Mouse (Mus musculus): ENCODE measurements around the gene Tpp1. TPM values are rescaled to one million over a fixed set of nuclear protein-coding genes. Genes with fewer than 3 reads are reported as not detected.

The Tpp1 gene
- total and polyA plus RNA-seq, 2 experiments: 27.4 to 124 TPM

DNA sequence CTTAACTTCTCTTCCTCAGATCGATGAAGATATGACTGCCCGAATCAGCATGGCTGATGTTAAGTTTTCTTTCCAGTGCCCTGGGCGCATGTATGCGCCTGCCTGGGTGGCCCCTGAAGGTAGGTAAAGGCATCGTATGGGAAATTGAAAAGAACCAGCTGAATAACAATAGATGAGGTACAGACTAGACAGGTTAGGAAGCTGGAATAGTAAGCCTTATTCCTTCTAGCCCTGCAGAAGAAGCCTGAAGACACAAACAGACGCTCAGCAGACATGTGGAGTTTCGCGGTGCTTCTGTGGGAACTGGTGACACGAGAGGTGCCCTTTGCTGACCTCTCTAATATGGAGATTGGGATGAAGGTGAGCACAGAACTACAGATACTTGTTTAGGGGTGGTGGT lies 10.1 kb downstream of the Tpp1 start:
- no peak overlapping the region for H3K9ac ChIP-seq (ENCODE audit: low read depth, low read length)
- 92% methylated on average over 9 of the region's 9 CpGs for WGBS
- peaks cover 28% of the 10 kb centered on the region for H3K36me3 ChIP-seq (ENCODE audit: control insufficient read depth, insufficient read depth, low read length)
- DNase-seq (ENCODE audit: extremely low read depth, low read depth, low spot score): no peak
- no peaks in the 10 kb centered on the region for H3K27me3 ChIP-seq (ENCODE audit: control insufficient read depth, insufficient read depth, low read length)
- peaks cover 5% of the 10 kb centered on the region; the same call in 1 of the 2 replicates for H3K79me2 ChIP-seq (ENCODE audit: control insufficient read depth, insufficient read depth, low read length)
- peaks cover 5% of the 10 kb centered on the region; the same call in 1 of the 2 replicates for H3K4me1 ChIP-seq (ENCODE audit: control insufficient read depth, insufficient read depth, low read length)
- H3K27ac ChIP-seq (replicated peaks; ENCODE audit: insufficient read depth, low read depth, low read length): no peak overlapping the region
- TF ChIP-seq POLR2A (IDR thresholded peaks at IDR 0.05; ENCODE audit: extremely low read depth, insufficient read depth, low read length) (no peak), CTCF (IDR thresholded peaks at IDR 0.05; ENCODE audit: low read depth, low read length) (no peak)
- no peak overlapping the region for H3K4me3 ChIP-seq (ENCODE audit: insufficient read depth, low read depth, low read length)

DNA sequence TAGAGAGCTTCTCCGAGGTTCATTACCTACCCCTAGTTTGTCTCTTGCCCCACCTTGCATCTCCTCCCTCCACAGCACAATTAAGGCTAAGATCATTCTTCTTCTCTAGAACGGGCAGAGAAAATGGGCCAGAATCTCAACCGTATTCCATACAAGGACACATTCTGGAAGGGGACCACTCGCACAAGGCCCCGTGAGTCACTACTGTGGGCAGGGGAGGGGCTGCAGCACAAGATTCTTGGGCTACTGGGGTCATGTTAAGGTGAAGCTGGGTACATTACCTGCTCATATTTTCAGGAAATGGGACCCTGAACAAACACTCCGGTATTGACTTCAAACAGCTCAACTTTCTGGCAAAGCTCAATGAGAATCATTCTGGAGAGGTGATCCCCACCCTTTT lies 11.2 kb downstream of the Tpp1 start:
- WGBS: 87% methylated on average over 6 of the region's 6 CpGs
- Histone ChIP-seq H3K9ac (ENCODE audit: low read depth, low read length) (no peak overlapping the region), H3K4me3 (ENCODE audit: insufficient read depth, low read depth, low read length) (no peak overlapping the region), H3K79me2 (ENCODE audit: control insufficient read depth, insufficient read depth, low read length) (peaks cover 9% of the 10 kb centered on the region; the same call in 1 of the 2 replicates), H3K4me1 (ENCODE audit: control insufficient read depth, insufficient read depth, low read length) (peaks cover 5% of the 10 kb centered on the region; the same call in 1 of the 2 replicates), H3K27ac (replicated peaks; ENCODE audit: insufficient read depth, low read depth, low read length) (no peak overlapping the region), H3K36me3 (ENCODE audit: control insufficient read depth, insufficient read depth, low read length) (peaks cover 21% of the 10 kb centered on the region), H3K27me3 (ENCODE audit: control insufficient read depth, insufficient read depth, low read length) (no peaks in the 10 kb centered on the region)
- TF ChIP-seq POLR2A (IDR thresholded peaks at IDR 0.05; ENCODE audit: extremely low read depth, insufficient read depth, low read length) (no peak), CTCF (IDR thresholded peaks at IDR 0.05; ENCODE audit: low read depth, low read length) (no peak)
- DNase-seq (ENCODE audit: extremely low read depth, low read depth, low spot score): no peak

DNA sequence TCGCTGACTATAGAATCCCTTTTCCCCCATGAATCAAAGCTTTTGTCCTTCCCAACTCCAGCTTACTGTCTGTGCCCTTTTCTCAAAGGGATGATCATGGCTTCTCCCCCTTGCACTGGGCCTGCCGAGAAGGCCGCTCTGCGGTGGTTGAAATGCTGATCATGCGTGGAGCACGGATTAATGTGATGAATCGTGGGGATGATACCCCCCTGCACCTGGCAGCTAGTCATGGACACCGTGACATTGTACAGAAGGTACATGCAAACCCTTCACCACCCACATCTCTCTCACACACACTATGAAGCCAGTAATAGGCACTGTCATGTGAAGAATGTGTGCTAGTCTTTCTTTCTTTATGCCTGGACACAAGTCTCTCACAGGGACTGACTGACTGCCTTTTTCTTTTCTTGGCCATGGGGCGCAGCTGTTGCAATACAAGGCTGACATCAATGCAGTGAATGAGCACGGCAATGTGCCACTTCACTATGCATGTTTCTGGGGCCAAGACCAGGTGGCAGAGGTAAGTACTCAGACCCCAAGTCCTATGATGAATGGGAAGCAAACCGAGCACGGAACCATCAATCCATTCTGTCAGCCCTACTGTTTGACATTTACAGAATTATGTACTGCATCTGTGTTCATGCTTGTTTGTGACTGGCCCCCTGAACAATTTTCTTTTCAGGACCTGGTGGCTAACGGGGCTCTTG lies 11.8 kb downstream of the Tpp1 start:
- Histone ChIP-seq H3K4me3 (ENCODE audit: insufficient read depth, low read depth, low read length) (no peak overlapping the region), H3K4me1 (ENCODE audit: control insufficient read depth, insufficient read depth, low read length) (peaks cover 7% of the 10 kb centered on the region; the same call in 1 of the 2 replicates), H3K27ac (replicated peaks; ENCODE audit: insufficient read depth, low read depth, low read length) (no peak overlapping the region), H3K9ac (ENCODE audit: low read depth, low read length) (no peak overlapping the region), H3K79me2 (ENCODE audit: control insufficient read depth, insufficient read depth, low read length) (peaks cover 9% of the 10 kb centered on the region; the same call in 1 of the 2 replicates), H3K36me3 (ENCODE audit: control insufficient read depth, insufficient read depth, low read length) (peaks cover 19% of the 10 kb centered on the region), H3K27me3 (ENCODE audit: control insufficient read depth, insufficient read depth, low read length) (no peaks in the 10 kb centered on the region)
- WGBS: 92% methylated on average over 13 of the region's 13 CpGs
- DNase-seq (ENCODE audit: extremely low read depth, low read depth, low spot score): no peak
- no peak for TF ChIP-seq CTCF (IDR thresholded peaks at IDR 0.05; ENCODE audit: low read depth, low read length)
- TF ChIP-seq POLR2A (IDR thresholded peaks at IDR 0.05; ENCODE audit: extremely low read depth, insufficient read depth, low read length): no peak

DNA sequence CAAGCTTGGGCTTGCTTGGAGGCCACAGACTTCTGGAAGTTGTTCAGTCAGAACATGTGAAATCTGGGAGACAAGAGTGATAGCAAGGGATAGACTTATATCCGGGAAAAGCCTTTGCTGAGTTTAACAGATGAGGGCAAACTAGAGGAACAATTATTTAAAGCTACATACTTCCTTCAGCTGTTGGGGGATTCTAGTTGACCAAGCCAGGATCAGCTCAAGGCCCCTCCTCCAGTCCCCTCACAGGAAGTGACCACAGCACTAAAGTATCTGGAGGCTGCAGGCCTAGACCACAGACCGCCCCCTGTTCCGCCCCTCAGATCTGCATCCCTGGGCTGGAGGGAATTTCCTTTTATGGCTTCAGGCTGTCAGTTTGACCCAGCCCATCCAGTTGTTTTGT lies 13.1 kb downstream of the Tpp1 start:
- Histone ChIP-seq H3K9ac (ENCODE audit: low read depth, low read length) (0 out of 2 replicates have a peak overlapping the region, but pooled peaks have one; percentile 17), H3K4me3 (ENCODE audit: insufficient read depth, low read depth, low read length) (no peak overlapping the region), H3K79me2 (ENCODE audit: control insufficient read depth, insufficient read depth, low read length) (peaks cover 8% of the 10 kb centered on the region; the same call in 1 of the 2 replicates), H3K27ac (replicated peaks; ENCODE audit: insufficient read depth, low read depth, low read length) (peak overlapping the region; percentile 67), H3K36me3 (ENCODE audit: control insufficient read depth, insufficient read depth, low read length) (peaks cover 23% of the 10 kb centered on the region), H3K27me3 (ENCODE audit: control insufficient read depth, insufficient read depth, low read length) (no peaks in the 10 kb centered on the region), H3K4me1 (ENCODE audit: control insufficient read depth, insufficient read depth, low read length) (peaks cover 9% of the 10 kb centered on the region; the same call in 1 of the 2 replicates)
- WGBS: 62% methylated on average over 3 of the region's 3 CpGs
- DNase-seq (ENCODE audit: extremely low read depth, low read depth, low spot score): peak; percentile 34
- TF ChIP-seq CTCF (IDR thresholded peaks at IDR 0.05; ENCODE audit: low read depth, low read length) (no peak), POLR2A (IDR thresholded peaks at IDR 0.05; ENCODE audit: extremely low read depth, insufficient read depth, low read length) (no peak)

DNA sequence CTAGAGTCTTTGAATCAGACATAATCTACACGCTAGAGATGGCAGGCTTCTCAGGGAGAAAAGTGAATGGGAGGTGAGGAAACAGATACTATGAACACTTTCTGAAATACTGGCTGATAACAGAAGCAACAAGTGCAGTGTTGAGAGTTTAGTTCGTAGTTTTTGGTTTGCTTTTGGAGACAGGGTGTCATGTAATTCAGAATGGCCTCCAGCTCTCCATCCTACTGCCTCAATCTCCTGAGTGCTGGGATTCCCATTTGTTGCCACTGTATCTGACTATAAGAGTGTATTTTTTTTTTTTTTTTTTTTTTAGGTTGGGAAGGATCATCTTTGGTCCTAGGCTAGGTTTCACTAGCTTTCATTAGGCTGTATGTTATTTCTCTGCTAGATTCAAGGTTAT lies 13.7 kb downstream of the Tpp1 start:
- WGBS: 77% methylated on average over 2 of the region's 2 CpGs
- H3K27me3 ChIP-seq (ENCODE audit: control insufficient read depth, insufficient read depth, low read length): no peaks in the 10 kb centered on the region
- no peak overlapping the region for H3K27ac ChIP-seq (replicated peaks; ENCODE audit: insufficient read depth, low read depth, low read length)
- H3K9ac ChIP-seq (ENCODE audit: low read depth, low read length): no peak overlapping the region
- H3K79me2 ChIP-seq (ENCODE audit: control insufficient read depth, insufficient read depth, low read length): peaks cover 5% of the 10 kb centered on the region; the same call in 1 of the 2 replicates
- no peak overlapping the region for H3K4me3 ChIP-seq (ENCODE audit: insufficient read depth, low read depth, low read length)
- no peak for DNase-seq (ENCODE audit: extremely low read depth, low read depth, low spot score)
- TF ChIP-seq POLR2A (IDR thresholded peaks at IDR 0.05; ENCODE audit: extremely low read depth, insufficient read depth, low read length) (no peak), CTCF (IDR thresholded peaks at IDR 0.05; ENCODE audit: low read depth, low read length) (no peak)
- H3K36me3 ChIP-seq (ENCODE audit: control insufficient read depth, insufficient read depth, low read length): peaks cover 28% of the 10 kb centered on the region
- H3K4me1 ChIP-seq (ENCODE audit: control insufficient read depth, insufficient read depth, low read length): peaks cover 7% of the 10 kb centered on the region; the same call in 1 of the 2 replicates

DNA sequence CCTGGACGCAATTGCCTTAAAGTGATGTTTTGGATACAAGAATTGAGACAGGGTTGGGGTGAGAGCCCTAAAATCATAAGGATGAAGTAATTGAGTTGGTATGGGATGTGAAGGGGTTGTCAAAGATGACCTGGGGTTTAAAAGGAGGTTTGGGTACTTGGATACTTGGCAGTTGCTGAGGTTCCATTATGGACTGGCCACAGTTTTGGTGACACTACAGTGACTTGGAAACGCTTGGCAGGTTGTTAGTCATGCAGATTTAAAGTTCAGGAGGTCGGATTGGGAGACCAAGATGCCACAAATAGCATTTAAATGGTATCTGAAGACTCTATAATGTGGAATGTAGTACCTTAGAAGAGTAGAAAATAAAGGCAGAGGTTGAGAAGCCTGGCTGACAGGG lies 14.4 kb downstream of the Tpp1 start:
- TF ChIP-seq CTCF (IDR thresholded peaks at IDR 0.05; ENCODE audit: low read depth, low read length): no peak
- H3K9ac ChIP-seq (ENCODE audit: low read depth, low read length): peak overlapping the region; percentile 51

More for the DNA sequence above, 14.4 kb downstream of the Tpp1 start:
- peaks cover 5% of the 10 kb centered on the region; the same call in 1 of the 2 replicates for H3K79me2 ChIP-seq (ENCODE audit: control insufficient read depth, insufficient read depth, low read length)
- 5% methylated on average over 3 of the region's 3 CpGs for WGBS
- H3K27me3 ChIP-seq (ENCODE audit: control insufficient read depth, insufficient read depth, low read length): no peaks in the 10 kb centered on the region
- H3K4me1 ChIP-seq (ENCODE audit: control insufficient read depth, insufficient read depth, low read length): peaks cover 6% of the 10 kb centered on the region; the same call in 1 of the 2 replicates
- H3K4me3 ChIP-seq (ENCODE audit: insufficient read depth, low read depth, low read length): peak overlapping the region; percentile 83
- H3K36me3 ChIP-seq (ENCODE audit: control insufficient read depth, insufficient read depth, low read length): peaks cover 33% of the 10 kb centered on the region
- peak; percentile 19 for DNase-seq (ENCODE audit: extremely low read depth, low read depth, low spot score)
- peak overlapping the region; percentile 40 for H3K27ac ChIP-seq (replicated peaks; ENCODE audit: insufficient read depth, low read depth, low read length)

All from liver, adult 2 months (tissue).